Mouse (Mus musculus): ENCODE data around the gene Gm20662. TPM values are rescaled to one million over a fixed set of nuclear protein-coding genes. Genes with fewer than 3 reads are reported as not detected.

The Gm20662 gene
- polyA plus RNA-seq, 1 experiment from 2014 or later: 0.69 TPM

GRCm38 (mm10) chr9:108067900-108068299, 71.8 kb downstream of the Gm20662 start:
- no peak overlapping the region; the same call in 1 of the 2 replicates for H3K27ac ChIP-seq
- no peaks in the 10 kb centered on the region for H3K27me3 ChIP-seq (ENCODE audit: insufficient read depth, poor library complexity, severe bottlenecking)
- DNase-seq (ENCODE audit: low spot score): peak; percentile 94
- H3K36me3 ChIP-seq: peaks cover 60% of the 10 kb centered on the region
- H3K4me1 ChIP-seq: peaks cover 29% of the 10 kb centered on the region
- H3K9me3 ChIP-seq: no peaks in the 10 kb centered on the region
- 19% methylated on average over 8 of the region's 8 CpGs for WGBS
- H3K4me3 ChIP-seq: no peak overlapping the region

GRCm38 (mm10) chr9:108069007-108069406, 72.9 kb downstream of the Gm20662 start:
- 86% methylated on average over 9 of the region's 9 CpGs for WGBS
- peaks cover 56% of the 10 kb centered on the region for H3K36me3 ChIP-seq
- peaks cover 37% of the 10 kb centered on the region for H3K4me1 ChIP-seq

DNA sequence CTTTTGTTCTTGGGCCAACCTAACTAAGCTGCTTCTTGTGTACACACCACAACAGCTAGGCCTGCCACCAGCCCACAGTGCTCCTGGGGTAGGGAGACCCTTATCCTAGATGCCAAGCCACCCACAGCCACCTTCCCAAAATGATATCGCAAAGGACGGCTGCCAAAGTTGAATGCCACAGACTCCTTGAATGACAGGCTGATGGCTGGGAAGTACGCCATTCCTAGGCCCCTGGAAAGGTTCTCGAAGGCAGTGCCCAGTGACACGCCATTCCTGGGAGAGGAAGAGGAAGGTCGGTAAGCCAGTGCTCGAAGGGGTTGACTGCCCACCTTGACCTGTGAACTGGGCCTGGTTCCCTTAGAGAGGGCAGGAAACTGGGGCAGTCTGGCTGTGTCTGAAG, 73.4 kb downstream of the Gm20662 start:
- no peak for DNase-seq (ENCODE audit: low spot score)
- Histone ChIP-seq H3K9me3 (no peaks in the 10 kb centered on the region), H3K36me3 (peaks cover 51% of the 10 kb centered on the region), H3K27me3 (ENCODE audit: insufficient read depth, poor library complexity, severe bottlenecking) (no peaks in the 10 kb centered on the region), H3K4me3 (no peak overlapping the region), H3K4me1 (peaks cover 34% of the 10 kb centered on the region), H3K27ac (no peak overlapping the region)
- WGBS: 86% methylated on average over 7 of the region's 7 CpGs

More at GRCm38 (mm10) chr9:108069007-108069406, 72.9 kb downstream of the Gm20662 start:
- Histone ChIP-seq H3K9me3 (no peaks in the 10 kb centered on the region), H3K27me3 (ENCODE audit: insufficient read depth, poor library complexity, severe bottlenecking) (no peaks in the 10 kb centered on the region), H3K4me3 (no peak overlapping the region), H3K27ac (no peak overlapping the region)
- no peak for DNase-seq (ENCODE audit: low spot score)

DNA sequence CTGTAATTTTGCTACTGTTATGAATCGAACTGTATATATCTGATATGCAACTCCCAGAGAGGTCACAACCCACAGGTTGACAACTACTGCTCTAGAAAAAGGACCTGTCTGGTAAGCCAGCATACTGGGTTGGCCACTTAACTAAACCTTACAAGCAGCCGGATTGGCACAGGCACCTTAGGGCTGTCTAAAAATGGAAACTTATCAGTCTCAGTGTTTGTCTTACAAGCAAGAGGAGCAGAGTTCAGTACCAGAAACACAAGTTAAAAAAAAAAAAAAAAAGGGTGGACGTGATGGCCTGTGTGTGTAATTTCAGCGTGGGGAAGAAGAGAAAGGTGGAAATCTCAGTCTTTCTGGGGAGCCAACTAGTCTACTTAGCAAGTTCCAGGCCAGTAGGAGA, 75.7 kb downstream of the Gm20662 start:
- Histone ChIP-seq H3K4me3 (no peak overlapping the region), H3K9me3 (no peaks in the 10 kb centered on the region), H3K36me3 (peaks cover 41% of the 10 kb centered on the region), H3K27ac (peak overlapping the region; percentile 63; the same call in 1 of the 2 replicates), H3K4me1 (peaks cover 34% of the 10 kb centered on the region), H3K27me3 (ENCODE audit: insufficient read depth, poor library complexity, severe bottlenecking) (no peaks in the 10 kb centered on the region)
- WGBS: 51% methylated on average over 4 of the region's 4 CpGs
- DNase-seq (ENCODE audit: low spot score): no peak

DNA sequence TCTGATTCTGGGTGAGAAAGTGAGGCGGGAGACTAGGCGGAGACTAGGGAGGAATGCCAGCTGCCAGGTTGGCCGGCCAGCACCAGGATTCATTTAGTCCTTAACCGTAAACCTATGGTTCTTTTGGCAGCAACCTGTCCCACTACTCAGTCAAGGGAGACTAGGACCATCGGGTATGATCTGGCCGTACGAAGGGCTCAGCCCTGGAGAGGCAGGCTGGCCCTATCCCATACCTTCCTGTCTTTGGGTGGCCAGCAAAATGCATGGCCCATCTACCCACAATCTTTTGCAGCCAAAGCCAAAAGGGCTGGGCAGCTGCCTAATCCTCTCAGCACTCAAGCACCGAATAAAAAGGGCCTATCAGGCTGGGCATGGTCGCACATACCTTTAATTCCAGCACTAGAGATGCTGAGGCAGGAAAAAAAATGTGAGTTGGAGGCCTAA, 76.4 kb downstream of the Gm20662 start:
- H3K27ac ChIP-seq: peak overlapping the region; percentile 63
- no peak for DNase-seq (ENCODE audit: low spot score)
- no peak overlapping the region for H3K4me3 ChIP-seq
- peaks cover 40% of the 10 kb centered on the region for H3K36me3 ChIP-seq
- peaks cover 37% of the 10 kb centered on the region for H3K4me1 ChIP-seq
- no peaks in the 10 kb centered on the region for H3K27me3 ChIP-seq (ENCODE audit: insufficient read depth, poor library complexity, severe bottlenecking)
- no peaks in the 10 kb centered on the region for H3K9me3 ChIP-seq
- 38% methylated on average over 9 of the region's 9 CpGs for WGBS

DNA sequence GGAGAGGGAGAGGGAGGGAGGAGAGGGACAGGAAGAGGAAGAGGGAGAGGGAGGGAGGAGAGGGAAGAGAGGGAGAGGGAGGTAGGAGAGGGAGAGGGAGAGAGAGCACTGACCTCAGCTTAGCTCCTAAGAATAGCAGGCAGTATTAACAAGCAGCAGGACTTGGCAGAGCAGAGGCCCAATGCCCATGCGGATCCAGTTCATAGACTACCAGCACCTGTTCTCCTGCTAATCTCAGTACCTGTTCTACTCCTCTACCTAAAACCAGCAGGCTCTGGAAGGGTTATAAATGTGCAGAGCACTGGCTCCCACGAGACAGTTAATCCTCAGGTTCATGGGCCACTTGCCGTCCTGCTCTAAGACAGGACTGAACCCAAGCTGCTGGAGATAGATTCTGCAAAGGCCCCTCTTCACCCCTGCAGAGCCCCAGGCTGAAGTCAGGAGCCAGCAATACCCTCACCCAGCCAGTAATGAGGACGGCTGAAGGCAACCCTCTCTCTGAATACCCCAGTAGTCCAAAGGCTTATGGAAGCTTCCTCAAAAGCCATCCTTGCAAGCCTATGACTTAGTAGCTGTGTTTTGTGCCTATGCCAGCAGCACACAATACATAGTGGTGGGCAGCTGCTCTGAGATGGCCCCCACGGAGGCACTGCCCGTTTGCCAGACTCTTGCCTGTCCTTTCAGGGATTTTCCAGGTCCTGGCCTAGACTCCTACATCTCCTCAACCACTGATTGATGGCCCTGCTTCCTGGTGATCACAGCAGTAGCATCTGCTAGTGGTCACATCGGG, 77.2 kb downstream of the Gm20662 start:
- WGBS: 60% methylated on average over 7 of the region's 7 CpGs
- Histone ChIP-seq H3K36me3 (peaks cover 39% of the 10 kb centered on the region), H3K4me1 (peaks cover 45% of the 10 kb centered on the region), H3K9me3 (no peaks in the 10 kb centered on the region), H3K27ac (peak overlapping the region; percentile 69), H3K4me3 (no peak overlapping the region), H3K27me3 (ENCODE audit: insufficient read depth, poor library complexity, severe bottlenecking) (no peaks in the 10 kb centered on the region)
- DNase-seq (ENCODE audit: low spot score): no peak

DNA sequence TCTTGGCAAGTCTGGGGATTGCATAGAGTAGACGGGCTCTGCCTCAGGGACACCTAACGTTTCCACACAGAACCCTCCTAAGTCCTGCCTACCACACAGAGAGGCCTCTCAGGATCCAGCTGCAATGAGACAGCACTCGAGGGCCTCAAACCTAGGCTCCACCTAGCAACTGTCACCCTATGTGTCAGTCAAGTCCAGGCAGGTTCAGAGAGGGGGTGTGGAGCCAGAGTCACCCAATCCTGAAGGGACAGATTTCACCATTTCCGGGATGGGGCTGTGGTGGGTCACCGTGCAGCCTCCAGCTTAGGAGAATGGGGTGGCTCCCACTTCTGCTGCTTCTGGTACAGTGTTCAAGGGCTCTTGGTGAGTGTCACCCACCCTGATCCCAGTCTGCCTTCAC, 84.0 kb downstream of the Gm20662 start, which contains the start of gene Mst1:
TSS of gene Mst1 (plus strand) at position 269 of the 400 bp plus-strand sequence.
- DNase-seq (ENCODE audit: low spot score): peak; percentile 94
- WGBS: 65% methylated on average over 5 of the region's 5 CpGs

DNA sequence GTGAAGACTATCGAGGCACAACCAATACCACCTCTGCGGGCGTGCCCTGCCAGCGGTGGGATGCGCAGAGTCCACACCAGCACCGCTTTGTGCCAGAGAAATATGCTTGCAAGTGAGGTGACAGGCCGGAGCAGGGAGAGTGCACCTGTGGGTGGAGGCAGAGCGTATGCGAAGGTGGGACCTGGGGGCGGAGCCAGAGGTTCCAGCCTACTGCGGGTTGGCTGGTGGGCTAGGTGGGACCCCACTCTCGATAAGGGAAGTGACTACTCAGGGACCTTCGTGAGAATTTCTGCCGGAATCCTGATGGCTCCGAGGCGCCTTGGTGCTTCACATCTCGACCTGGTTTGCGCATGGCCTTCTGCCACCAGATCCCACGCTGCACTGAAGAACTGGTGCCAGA, 86.4 kb downstream of the Gm20662 start:
- Histone ChIP-seq H3K36me3 (peaks cover 38% of the 10 kb centered on the region), H3K27ac (peak overlapping the region; percentile 90), H3K4me1 (peaks cover 55% of the 10 kb centered on the region), H3K9me3 (no peaks in the 10 kb centered on the region), H3K27me3 (ENCODE audit: insufficient read depth, poor library complexity, severe bottlenecking) (peaks cover 50% of the 10 kb centered on the region), H3K4me3 (peak overlapping the region; percentile 35)
- no peak for DNase-seq (ENCODE audit: low spot score)
- 7% methylated on average over 19 of the region's 19 CpGs for WGBS

More for the DNA sequence above, 84.0 kb downstream of the Gm20662 start, which contains the start of gene Mst1:
- H3K9me3 ChIP-seq: no peaks in the 10 kb centered on the region
- H3K36me3 ChIP-seq: peaks cover 20% of the 10 kb centered on the region
- peaks cover 59% of the 10 kb centered on the region for H3K4me1 ChIP-seq
- peak within 1 kb of the TSS; percentile 85 for H3K4me3 ChIP-seq
- peak within 1 kb of the TSS; percentile 90 for H3K27ac ChIP-seq
- peaks cover 50% of the 10 kb centered on the region for H3K27me3 ChIP-seq (ENCODE audit: insufficient read depth, poor library complexity, severe bottlenecking)

GRCm38 (mm10) chr9:108082988-108083431, 86.9 kb downstream of the Gm20662 start, which contains the start of gene Rnf123:
Gene Rnf123 (minus strand): TSS chr9:108083346.
- Histone ChIP-seq H3K27me3 (ENCODE audit: insufficient read depth, poor library complexity, severe bottlenecking) (peaks cover 50% of the 10 kb centered on the region), H3K27ac (peak within 1 kb of the TSS; percentile 90)
- DNase-seq (ENCODE audit: low spot score): no peak

GRCm38 (mm10) chr9:108083561-108083960, 87.4 kb downstream of the Gm20662 start:
- no peaks in the 10 kb centered on the region for H3K9me3 ChIP-seq
- H3K27ac ChIP-seq: peak overlapping the region; percentile 90; the same call in 1 of the 2 replicates
- peaks cover 50% of the 10 kb centered on the region for H3K27me3 ChIP-seq (ENCODE audit: insufficient read depth, poor library complexity, severe bottlenecking)
- WGBS: 50% methylated on average over 6 of the region's 6 CpGs
- peaks cover 45% of the 10 kb centered on the region for H3K4me1 ChIP-seq
- H3K36me3 ChIP-seq: peaks cover 48% of the 10 kb centered on the region
- H3K4me3 ChIP-seq: 0 out of 2 replicates have a peak overlapping the region, but pooled peaks have one; percentile 35
- no peak for DNase-seq (ENCODE audit: low spot score)

More at GRCm38 (mm10) chr9:108082988-108083431, 86.9 kb downstream of the Gm20662 start, which contains the start of gene Rnf123:
- peak within 1 kb of the TSS; percentile 35 for H3K4me3 ChIP-seq
- H3K9me3 ChIP-seq: no peaks in the 10 kb centered on the region
- H3K36me3 ChIP-seq: peaks cover 43% of the 10 kb centered on the region
- WGBS: 30% methylated on average over 12 of the region's 12 CpGs
- H3K4me1 ChIP-seq: peaks cover 50% of the 10 kb centered on the region

GRCm38 (mm10) chr9:108085261-108085660, 89.1 kb downstream of the Gm20662 start:
- Histone ChIP-seq H3K4me1 (peaks cover 34% of the 10 kb centered on the region), H3K27ac (no peak overlapping the region), H3K27me3 (ENCODE audit: insufficient read depth, poor library complexity, severe bottlenecking) (peaks cover 46% of the 10 kb centered on the region), H3K4me3 (no peak overlapping the region), H3K36me3 (peaks cover 65% of the 10 kb centered on the region), H3K9me3 (no peaks in the 10 kb centered on the region)
- no peak for DNase-seq (ENCODE audit: low spot score)
- WGBS: 96% methylated on average over 4 of the region's 4 CpGs

GRCm38 (mm10) chr9:108090611-108091120, 94.5 kb downstream of the Gm20662 start:
- no peak overlapping the region for H3K4me3 ChIP-seq
- peaks cover 73% of the 10 kb centered on the region for H3K36me3 ChIP-seq
- no peaks in the 10 kb centered on the region for H3K27me3 ChIP-seq (ENCODE audit: insufficient read depth, poor library complexity, severe bottlenecking)
- WGBS: 93% methylated on average over 7 of the region's 7 CpGs
- H3K9me3 ChIP-seq: no peaks in the 10 kb centered on the region
- no peak overlapping the region for H3K27ac ChIP-seq
- peaks cover 25% of the 10 kb centered on the region for H3K4me1 ChIP-seq
- no peak for DNase-seq (ENCODE audit: low spot score)

DNA sequence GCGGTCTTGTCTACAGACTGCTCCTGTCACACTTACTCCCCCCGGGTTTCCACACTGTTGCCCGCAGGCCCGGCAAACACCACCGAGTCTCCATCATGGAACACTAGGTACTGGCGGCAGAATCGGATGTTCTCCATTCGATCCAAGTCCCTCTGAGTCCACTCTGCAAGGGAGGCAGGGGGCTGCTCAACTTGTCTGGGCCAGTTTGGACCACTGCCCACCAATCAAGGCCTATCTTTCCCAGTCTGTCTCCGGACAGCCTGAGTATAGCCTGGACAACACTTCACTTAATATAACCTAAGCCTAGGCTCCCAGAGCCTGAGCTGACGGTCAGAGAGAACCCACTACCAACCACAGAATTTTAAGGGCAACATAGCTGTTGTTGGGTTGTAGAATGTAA, 97.4 kb downstream of the Gm20662 start:
- peaks cover 48% of the 10 kb centered on the region for H3K4me1 ChIP-seq
- no peak for DNase-seq (ENCODE audit: low spot score)
- peaks cover 44% of the 10 kb centered on the region for H3K36me3 ChIP-seq
- WGBS: 66% methylated on average over 10 of the region's 10 CpGs
- H3K27ac ChIP-seq: peak overlapping the region; percentile 92
- no peaks in the 10 kb centered on the region for H3K9me3 ChIP-seq
- H3K27me3 ChIP-seq (ENCODE audit: insufficient read depth, poor library complexity, severe bottlenecking): no peaks in the 10 kb centered on the region
- H3K4me3 ChIP-seq: peak overlapping the region; percentile 77

Measured in heart, embryonic 10.5 days (tissue).